Mouse (Mus musculus): Measurements from ENCODE around the gene Aak1.

The Aak1 gene

DNA sequence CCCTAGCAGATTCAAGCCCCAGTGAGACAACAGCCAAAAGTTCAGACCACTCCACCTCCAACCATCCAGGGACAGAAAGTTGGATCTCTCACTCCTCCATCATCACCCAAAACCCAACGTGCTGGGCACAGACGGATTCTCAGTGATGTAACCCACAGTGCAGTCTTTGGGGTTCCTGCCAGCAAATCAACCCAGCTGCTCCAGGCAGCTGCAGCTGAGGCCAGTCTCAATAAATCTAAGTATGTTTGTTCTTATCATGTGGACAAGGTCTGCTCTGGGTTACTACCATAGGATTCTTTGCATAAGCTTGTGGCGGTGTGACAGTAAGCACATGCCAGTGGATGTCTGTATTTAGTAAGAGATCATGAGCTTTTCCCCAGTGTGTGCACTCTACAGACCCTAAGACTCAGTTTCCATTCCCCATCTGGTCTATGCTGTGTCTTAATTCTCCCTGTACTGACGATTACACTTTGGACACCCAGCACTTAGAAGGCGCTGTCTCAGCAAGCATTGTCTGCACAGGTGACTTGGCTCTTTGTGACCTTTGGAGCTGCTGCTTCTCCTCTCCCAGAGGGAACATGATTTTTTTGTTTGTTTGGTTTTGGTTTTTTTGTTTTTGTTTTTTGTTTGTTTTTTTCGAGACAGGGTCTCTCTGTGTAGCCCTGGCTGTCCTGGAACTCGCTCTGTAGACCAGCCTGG lies 114.8 kb downstream of the Aak1 start:
- no peak for DNase-seq (ENCODE audit: low read depth)

DNA sequence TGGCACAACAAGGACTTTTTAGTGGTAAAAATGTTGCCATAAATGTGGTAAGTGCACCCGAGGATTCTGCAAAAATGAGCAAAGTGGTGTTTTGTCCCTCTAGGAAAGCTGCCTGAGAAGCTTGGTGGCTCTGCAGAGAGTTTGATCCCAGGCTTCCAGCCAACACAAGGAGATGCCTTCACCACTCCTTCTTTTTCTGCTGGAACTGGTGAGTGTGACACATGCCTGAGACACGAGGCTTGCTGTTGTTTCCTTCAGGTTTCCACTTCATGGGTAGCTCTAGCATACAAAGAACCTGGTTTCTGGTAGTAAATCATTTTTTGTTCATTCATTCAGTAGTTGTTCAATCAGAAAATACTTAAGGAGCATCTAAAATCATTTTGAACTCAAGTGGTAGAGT lies 117.8 kb downstream of the Aak1 start:
- no peak for DNase-seq (ENCODE audit: low read depth)

DNA sequence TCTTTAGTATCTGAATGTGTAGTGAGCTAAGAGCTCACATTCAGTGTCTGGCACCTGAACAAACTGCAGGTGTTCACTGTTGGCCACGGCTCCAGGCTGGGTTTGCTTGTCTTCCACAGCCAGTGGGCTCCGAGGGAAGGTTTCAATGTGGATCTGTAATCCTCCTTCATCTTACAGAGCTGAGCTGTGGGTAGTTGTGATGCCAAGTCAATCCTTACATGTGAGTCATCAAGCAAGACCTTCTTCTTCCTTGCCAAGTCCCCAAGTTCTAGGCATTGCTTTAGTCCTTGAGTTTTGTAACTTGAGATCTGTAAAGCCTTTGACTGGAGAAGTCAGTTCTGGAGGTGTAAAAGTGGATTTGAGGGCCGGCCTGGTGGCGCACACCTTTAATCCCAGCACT lies 124.6 kb downstream of the Aak1 start:
- DNase-seq (ENCODE audit: low read depth), result no peak

DNA sequence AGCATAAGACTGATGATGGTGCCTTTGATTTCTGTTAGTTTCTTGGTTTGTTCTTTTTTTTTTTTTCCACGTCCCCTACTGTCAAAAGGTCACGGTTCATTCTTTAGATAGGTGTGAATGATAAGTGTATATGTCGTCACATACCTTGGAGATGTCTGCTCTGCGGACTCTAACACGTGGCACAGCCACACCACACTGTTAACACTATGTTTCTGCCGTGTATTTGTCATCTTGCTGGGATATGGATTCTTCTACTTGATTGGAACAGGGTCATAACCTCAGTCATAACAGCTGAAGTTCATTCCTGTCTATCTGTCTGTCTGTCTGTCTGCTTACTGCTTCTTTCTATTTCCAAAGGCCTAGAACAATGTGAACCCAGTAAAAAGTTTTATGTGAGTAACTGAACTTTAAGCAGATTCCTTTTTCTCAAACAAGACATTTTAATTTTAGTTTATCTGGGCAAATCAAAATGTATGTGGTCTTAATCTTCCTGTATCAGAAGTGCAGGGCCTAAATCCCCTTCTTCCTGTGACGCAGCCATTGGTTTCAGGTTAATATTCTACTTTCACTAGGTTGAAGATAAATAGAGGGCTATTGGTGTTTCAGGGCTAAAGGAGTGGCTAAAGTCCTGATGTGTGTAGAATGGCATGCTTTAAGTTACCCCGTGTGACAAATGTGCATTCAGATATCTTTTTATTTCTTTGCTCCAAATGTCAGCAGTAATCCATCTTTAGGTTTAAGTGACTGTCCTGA lies 129.0 kb downstream of the Aak1 start:
- no peak for DNase-seq (ENCODE audit: low read depth)

DNA sequence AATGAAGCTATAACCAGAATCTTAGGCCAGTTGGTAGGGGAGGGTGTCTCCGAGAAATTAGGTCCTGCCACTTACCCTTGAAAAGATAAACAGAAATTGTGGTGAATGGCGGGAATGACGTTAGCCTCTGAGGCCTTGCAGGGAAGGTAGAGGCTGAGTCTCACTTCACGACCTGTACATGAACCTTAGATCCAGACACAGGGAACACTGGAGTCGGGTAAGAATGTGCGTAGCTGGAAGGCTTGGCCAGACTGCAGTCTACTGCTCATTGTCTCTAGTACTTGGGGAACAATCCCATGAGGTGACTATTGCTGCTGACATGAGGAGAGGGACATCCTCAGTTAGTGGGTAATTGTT lies 129.6 kb downstream of the Aak1 start:
- no peak for DNase-seq (ENCODE audit: low read depth)

DNA sequence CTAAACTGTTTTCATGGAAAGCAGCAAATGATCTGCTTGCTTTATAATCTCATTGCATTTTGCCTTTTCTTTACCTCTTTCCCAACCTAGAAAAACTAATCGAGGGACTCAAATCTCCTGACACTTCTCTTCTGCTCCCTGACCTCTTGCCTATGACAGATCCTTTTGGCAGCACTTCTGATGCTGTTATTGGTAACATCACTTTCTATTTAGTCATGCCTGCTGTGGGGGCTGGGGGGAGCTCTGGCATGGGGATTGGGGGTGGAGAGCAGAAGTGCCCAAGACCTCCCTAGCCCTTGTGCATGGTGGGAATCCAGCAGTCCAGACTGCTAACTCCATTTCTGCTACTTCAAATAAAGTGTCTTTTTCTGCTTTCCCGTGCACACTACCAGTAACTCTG lies 131.9 kb downstream of the Aak1 start:
- DNase-seq (ENCODE audit: low read depth), result no peak

DNA sequence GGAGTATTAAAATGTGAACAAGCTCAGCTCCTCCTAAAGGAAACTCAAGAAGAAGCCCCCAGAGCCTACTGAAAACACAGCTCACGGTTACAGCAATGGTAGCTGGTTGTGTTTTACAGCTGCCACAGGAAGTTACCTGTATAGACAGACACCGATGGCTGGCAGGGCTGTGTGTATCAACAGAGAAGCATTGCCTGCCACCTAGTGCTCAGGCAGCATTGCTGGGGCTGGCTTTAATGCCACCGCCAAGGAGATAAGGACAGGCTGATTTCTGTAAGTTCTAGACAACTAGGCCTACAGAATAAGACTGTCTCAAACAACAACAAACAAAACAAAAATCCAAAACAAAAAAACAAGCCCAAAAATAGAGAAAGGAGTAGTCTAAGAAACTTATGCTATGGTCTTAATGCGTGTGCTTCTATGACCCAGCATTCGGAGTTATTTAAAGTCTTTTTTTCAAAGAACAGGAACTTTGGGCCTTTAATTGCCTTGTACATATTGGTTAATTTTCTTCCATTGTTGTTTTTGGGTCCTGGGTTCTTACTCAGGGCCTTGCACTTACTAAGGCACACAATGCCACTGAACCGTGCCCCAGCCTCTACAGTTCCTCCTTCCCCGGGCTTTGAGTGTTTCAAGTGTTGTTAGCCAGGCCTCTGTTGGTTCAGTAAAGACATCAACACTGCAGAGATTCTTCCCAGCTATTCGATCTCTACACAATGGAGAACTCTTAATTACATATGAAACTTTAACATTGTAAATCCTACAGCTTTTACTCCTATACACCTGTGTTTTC lies 136.2 kb downstream of the Aak1 start:
- no peak for DNase-seq (ENCODE audit: low read depth)

DNA sequence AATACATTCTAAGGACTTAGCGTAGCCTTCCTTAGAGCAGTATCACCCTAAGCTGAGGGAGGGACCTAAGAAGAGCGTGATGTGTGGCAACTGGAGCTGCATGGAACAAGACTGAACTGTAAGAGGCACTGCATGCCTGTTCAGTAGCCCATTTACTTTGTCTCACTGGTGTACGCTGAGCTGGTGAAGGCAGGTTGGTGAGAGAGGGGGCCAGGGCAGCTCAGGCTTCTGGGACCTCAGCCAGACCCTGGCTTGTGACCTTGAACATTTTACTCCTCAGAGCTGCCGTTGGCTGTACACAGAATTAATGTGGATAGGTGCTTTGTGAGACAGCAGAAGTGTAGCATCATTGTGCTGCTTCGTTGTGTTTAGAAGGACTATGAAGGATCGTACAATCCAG lies 140.3 kb downstream of the Aak1 start:
- DNase-seq (ENCODE audit: low read depth), result no peak

DNA sequence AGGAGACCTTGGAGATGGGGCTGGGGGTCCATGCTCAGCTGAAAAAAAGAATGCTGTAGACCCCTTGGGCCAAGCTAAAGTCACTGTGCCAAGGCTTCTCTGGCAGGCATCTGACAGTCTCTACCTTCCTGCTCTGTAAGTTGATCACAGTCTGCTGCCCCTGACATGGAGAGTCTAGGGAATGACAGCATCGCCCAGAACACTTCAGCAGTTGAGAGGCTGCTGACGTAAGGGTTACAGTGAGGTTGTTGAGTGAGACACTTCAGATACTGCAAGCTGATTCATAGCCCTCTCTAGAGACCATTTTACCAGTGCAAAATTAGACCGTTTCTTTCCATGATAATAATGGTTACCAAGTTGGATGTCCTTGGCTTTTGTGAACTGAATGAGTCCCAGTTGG lies 141.7 kb downstream of the Aak1 start:
- no peak for DNase-seq (ENCODE audit: low read depth)

DNA sequence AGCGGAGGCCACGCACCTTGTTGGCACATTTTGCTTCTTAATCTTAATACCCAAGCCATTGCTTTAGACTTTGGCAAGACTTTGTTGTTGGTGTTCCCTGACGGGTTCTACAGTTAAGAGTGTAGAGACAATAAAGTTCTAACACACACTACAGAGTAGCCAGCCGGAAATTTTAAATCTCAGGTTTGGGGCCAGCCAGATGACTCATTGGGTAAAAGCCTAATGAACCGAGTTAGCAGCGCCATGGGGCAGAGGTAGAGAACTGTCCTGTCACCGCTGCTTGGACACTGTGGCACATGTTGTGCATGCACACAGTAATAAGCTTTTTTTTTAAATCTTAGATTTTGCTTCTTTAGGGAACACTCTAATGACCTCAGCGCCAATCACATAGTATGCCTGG lies 143.0 kb downstream of the Aak1 start:
- no peak for DNase-seq (ENCODE audit: low read depth)

DNA sequence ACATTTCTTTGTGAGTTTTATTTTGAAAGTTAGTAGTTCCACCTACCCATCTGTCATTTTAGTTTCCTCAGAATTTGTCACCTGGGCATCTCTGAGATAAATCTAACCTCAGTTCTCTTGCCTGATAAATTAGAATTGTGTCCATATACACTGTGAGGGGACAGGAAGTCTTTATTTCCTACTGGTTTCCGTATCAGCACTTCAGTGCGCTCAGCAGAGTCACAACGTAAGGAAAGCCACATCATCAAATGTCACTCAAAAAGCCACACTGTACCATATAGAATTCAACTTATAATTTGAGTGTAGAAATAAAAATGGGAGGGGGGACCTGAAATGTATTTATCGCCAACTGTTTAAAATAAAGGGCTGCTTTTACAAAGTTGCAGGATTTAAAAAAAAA lies 144.9 kb downstream of the Aak1 start:
- no peak for DNase-seq (ENCODE audit: low read depth)

DNA sequence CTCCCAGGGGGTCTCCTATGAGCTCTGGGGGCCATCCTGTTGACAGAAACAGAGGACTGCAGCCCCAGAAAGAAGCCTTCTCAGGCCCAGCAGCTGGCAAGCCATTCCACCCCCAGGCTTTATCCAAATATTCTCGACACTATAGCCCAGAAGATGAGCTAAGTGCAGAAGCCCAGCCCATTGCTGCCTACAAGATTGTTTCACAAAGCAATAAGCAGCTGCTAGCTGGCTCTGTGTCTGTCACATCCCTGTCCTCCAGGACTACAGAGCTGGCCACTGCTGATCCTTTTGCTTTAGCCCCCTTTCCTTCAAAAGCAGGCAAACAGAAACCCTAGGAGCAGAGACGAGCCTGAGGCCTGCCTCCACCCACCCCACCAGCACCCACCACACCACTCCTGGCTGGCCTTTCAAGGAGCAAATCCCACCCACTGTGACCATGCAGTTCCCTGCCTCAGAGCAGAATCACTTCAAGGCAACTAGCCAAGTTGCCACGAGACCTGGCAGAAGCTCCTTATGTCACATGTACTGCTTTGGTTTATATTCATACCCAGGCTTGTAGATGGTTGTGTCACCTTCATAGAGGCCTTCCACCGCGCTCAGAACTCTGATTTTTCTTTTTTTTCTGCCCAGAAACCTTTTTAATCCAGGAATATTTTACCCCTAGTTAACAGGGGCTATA lies 147.5 kb downstream of the Aak1 start:
- DNase-seq (ENCODE audit: low read depth), result no peak

DNA sequence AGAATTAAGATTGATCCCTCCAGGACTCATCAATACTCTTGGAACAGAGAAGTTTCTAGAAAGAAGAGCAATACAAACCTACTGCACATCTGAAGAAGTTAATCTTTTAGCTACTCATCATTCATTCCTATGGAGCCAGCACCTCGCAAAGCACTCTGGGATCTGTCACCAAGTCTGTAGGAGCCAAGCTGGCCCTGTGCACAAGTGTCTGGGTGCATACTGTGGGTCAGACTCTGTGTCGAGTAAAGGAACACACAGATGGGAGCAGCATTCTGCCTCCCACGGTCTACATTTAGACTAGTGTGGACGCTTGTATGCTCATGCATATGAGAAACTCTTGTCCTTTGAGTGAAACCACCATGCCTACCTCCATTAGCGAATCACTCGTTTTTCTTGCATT lies 148.0 kb downstream of the Aak1 start:
- no peak for DNase-seq (ENCODE audit: low read depth)

DNA sequence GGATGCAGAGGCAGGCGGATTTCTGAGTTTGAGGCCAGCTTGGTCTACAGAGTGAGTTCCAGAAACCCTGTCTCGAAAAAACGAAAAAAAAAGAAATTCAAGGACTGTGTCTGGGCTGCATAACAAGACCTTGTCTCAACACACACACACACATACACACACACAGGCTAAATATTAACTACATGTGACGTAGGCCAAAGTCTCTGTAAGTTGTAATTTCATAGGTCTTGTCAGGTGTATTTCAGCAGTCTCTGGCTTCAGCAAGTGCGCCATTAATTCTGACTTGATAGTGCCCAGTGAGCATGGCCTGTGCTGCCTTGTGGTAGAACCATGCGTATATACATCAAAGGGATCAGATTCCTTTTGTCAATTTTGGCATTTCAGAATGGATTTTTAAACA lies 152.7 kb downstream of the Aak1 start:
- no peak for DNase-seq (ENCODE audit: low read depth)

DNA sequence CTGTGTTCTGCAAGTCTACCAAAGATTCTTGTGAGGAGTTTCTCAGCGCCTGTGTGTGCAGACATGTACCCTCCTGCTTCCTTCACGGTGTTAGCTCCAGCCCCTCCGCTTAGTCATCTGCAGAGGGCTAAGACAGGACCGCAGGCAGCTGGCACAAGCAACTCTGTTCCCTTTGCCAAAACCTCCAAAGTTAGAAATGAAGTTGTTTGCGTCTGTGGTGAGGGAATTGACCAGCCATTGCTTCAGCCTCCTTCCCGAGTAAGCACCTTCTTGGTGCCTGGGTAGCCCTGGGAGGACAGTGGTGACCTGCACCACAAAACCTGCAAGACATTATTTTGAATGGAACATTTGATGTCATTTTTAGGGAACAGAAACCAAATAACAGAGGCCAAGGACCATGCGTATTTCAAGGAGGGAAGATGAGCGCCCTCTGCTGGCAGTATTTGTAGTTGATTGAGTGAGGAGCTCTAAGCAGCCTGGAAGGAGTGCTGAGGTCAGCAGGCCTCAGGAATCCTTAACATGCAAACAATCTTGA lies 153.3 kb downstream of the Aak1 start:
- DNase-seq (ENCODE audit: low read depth), result peak; percentile 91

DNA sequence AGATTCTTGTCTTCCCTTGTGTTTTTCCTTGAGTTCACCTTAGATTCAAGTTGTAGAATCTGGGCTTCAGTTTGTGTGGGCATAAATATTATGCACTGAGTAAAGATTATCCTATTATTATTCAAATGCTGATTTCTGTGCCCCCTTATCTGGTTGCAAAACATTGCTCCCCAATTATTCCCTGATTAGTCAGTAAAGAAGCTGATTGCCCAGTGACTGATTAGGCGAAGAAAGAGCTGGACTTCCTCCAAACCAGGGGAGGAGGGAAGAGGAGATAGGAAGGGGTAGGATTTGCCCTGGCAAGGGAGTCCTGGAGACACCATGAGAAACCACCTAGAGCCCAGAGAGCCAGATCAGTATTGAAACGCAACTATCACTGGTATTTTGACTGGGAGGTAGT lies 154.8 kb downstream of the Aak1 start:
- DNase-seq (ENCODE audit: low read depth), result no peak

DNA sequence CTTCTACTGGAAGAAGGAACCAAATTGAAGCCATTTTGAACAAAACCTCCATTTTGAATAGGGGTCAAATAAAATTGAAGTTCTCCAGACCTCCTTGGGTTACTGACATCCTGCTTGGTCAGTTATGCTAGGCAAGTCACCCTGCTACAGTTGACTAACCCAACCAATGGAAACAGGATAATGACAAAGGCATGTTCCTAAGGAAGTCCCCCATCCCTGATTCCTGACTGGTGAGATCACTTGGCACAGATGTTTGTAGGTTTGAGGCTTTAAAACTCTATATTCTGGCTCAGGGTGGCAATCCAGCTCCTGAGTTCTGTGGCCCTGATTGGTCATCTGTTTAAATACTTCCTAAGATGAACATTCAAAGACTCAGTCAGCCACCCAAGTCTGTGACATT lies 156.3 kb downstream of the Aak1 start:
- no peak for DNase-seq (ENCODE audit: low read depth)

DNA sequence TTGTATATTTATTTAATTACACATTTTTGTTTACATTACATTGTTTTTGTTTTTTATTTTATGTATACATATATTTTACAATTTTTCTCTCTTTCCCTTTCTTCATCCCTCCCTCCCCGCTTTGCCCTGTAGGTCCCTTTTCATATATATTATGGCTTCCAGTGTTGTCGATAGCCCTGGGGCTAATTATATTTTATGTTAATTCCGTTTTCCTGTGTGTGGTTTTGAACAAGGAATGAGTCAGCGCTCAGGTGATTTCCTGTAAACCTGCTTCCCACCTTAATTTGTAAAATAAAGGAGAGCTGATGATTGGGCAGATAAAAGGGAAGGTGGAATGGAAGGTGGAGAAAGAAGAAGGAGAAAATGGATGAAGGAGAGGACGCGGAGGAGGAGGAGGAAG lies 159.6 kb downstream of the Aak1 start, which contains the start of gene Nfu1:
Gene Nfu1, plus strand, starts transcription at position 350 of the 400 bp plus-strand sequence.
- no peak for DNase-seq (ENCODE audit: low read depth)

DNA sequence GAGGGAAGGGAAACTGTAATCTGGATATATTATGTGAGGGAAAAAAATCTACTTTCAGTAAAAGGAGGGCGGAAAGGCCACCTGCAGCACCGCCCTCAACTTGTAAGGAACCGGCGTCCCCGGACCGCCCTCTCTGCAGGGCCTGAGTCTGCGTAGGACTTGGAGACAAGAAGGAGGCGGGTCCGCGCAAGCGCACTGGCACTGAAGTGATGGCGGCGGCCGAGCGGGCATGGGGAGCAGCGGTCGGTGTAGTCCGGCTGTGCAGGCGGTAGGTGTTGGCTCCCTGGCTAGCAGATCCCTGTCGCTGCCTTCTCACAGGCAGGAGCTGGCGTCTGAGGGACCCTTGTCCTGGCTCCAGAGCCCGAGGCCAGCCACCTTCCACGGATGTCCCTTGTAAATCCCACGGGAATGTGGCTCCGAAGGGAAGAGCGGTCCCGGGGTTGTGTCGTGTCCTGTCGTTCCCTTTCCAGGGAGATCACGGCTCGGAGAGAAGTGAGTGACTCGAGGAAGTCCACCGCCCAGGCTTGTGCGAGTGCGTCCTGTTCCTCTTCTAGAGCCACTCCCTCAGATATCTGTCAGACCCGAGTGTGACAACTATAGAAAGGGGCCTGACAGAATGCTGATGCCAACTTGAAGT lies 160.5 kb downstream of the Aak1 start:
- DNase-seq (ENCODE audit: low read depth), result peak; percentile 89

DNA sequence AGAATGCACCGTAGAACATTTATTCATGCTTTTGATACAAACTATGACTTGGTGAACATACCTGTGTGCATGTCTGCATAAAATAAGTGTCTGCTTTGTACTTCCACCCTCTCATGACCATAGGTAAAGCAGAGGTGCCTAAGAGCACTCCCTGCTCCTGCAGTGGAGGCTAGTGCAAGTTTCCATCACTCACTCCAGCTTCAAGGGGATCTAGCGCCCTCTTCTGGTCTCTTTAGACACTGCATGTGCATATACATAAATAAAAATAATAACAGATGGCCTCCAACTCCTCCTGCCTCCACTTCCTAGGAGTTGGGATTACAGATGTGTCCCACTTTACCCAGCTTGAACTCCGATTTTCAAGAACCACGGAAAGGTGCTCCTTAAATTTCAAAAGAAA lies 167.6 kb downstream of the Aak1 start:
- peak; percentile 74 for DNase-seq (ENCODE audit: low read depth)

DNA sequence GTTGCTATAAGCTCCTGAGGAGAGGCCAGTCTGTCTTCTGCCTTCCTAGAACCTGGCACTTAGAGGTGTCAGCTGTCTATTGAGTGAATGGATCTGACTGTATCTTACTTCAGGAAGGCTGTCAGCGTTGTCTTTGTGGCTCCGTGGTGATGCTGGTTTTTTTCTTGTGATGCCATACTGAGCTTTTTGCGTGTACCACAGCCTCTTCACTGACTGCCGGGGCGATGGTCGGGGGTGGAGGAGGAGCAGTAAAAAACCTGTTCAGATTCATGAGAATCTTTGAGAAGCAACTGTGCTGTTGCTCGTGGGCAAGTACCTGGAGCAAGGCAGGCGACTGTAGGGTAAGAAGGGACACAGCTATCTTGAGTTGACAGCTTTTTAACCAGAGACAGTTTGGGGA lies 169.6 kb downstream of the Aak1 start:
- no peak for DNase-seq (ENCODE audit: low read depth)

DNA sequence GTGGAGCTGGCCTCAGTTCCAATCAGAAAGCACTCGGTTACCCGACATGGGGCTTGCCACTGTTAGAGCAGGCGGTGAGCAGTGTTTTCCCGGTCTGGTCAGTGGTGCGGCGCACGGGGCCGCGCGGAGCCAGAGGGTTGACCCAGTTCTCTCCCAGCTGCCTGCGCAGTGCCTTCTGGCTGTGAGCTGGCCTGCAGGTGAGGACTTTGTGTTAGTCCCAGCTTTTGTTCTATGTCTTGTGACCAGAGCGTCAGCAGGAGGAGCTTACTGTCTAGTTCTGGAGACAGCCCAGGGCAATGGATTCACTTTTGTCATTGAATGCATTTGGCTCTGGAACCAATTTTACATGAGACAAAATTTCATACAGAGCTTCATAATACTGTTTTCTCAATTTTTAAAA lies 172.5 kb downstream of the Aak1 start:
- DNase-seq (ENCODE audit: low read depth), result no peak
